Mouse (Mus musculus) left cerebral cortex, adult 11 months (tissue): ENCODE data around the gene Ifi27l2a.

Experiments used
- DNase-seq: peaks from one replicate; pipeline ENCODE4 v3.0.0; 2022; ENCODE audit warnings: low spot score

The Ifi27l2a gene

DNA sequence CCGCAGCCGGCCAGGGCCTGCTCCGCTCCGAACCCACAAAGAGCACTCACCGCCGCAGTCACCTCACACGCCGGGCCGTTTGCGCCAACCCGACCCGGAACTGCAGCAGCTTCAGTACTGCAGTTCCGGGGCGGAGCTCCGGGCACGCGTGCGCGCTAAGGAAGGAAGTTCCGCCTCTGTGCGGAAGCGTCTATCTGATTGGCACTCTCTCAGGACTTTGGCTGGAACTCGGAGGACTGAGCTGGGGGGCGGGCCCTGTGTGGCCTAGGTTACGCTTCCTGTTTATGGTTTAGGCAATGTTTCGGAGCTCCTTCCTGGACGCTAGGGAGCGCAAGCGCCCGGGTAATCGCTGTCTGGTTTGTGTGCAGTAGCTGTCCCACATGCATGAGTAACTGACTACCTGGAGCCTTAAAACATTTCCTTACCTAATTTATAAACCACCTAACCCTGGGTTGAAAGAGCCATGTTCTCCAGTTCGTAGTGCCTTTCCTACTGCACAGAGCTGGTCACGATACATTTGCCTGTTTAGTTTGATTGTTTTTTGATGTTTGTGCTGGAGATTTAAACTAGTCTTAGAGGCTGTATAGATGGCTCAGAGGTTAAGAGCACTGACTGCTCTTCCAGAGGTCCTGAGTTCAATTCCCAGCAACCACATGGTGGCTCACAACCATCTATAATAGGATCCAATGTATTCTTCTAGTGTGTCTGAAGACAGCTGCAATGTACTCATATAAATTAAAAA is 17.6 kb downstream of the Ifi27l2a start, which contains the start of gene Ddx24:
Gene Ddx24, minus strand, starts transcription at position 102 of the 742 bp plus-strand sequence.
- peak; percentile 98 for DNase-seq

DNA sequence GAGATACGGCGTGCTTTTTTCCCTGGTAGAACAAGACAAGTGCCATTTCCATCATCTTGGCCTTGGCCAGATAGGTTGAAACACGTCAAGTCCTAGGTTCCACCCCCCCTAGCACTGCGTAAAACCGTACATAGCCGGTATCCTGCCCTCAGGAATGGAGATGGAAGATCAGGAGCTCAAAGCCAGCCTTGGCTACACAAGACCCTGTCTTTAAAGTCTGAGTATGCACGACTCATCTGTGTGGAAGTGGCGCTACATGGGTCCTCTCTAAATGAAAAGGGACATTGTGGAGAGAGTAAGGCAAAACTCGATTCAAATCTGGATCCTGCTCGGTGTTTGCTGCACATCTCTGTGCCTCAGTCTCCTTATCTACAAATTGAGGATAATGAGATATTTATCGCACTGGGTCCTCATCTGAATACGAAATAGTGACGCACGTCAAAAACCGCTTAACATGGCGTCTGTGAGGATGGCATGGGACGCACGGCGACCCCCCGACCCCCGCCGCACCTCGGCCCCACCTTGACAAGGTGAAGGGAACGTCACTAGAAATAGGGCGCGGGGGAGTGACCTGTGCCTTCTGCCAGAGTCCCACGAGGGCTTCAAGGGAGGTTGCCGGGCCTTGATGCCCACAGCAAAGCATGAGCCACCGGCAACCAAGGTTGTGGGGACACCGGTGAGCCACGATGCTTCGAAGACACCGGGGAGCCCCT is 18.3 kb downstream of the Ifi27l2a start:
- no peak for DNase-seq

DNA sequence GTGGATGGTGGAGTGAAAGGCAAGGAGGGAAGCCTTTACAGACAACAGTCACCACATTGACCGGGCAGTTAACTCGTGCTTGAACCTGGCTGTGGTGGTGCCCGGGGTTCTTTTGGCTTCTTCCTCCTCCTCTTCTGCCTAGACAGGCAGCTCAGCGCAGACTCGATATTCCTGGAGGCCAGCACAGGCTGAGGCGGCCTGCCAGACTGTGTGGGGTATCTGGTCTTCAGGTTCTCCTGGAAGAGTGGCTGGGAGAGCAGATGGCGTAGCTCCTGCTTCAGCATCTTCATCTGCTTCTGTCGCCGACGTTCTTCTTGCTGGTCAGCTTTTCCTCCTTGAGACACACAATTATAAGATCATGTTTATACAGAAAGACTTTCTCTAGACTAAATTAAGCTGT is 35.3 kb downstream of the Ifi27l2a start:
- no peak for DNase-seq

DNA sequence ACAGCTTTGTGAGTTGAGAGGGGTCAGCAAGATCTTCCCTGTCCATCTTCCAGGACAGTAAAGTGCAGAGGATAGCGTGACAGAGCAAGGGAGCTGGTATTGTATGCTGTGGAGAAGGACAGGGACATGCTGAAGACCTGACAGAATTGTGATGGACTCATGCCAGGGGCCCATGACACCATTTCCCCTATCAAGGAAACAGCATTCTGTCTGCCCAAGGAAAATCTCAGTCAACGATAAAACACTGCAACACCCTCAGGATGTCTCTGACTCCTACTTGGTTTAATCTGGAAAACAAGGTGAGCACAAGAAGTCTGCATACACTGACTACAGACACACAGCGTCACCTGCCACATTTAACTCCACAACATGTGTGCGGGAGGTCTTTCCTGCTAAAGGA is 35.8 kb downstream of the Ifi27l2a start, which contains the start of gene 9330161L09Rik:
Gene 9330161L09Rik, minus strand, starts transcription at position 101 of the 400 bp plus-strand sequence.
- DNase-seq, result no peak

DNA sequence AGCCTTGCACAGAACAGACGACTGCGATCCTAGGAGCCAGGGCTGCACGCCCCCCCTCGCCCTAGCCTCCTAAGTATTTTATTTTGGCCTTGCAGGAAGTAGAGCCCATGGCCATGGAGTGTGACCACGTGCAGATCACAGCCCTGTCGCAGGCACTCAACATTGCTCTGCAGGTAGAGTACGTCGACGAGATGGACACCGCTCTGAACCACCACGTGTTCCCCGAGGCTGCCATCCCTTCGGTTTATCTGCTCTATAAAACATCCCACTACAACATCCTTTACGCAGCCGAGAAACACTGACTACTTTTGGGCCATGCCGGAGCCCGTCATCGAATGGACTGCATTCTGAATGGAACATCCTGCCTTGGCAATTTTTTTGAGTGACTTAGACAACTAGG is 39.3 kb downstream of the Ifi27l2a start:
- DNase-seq, result no peak

DNA sequence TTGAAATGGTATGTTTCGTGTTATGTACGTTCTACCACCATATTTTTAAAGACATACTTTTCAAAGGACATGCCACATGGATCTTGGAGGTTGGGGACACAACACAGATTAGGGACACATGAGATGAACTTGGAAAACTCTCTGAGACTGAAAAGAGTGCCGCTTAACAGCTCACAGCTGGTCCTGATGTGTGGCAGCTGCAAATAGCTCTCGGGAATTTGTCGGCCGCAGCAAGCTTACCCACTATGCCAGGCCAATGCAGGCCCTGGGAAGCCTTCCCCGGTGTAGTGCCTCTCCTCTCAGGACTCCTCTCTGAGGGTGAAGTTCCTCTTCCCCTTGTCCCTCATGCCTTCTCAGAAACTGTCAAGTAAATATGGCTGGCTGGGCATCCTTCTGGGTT is 46.7 kb downstream of the Ifi27l2a start:
- no peak for DNase-seq

DNA sequence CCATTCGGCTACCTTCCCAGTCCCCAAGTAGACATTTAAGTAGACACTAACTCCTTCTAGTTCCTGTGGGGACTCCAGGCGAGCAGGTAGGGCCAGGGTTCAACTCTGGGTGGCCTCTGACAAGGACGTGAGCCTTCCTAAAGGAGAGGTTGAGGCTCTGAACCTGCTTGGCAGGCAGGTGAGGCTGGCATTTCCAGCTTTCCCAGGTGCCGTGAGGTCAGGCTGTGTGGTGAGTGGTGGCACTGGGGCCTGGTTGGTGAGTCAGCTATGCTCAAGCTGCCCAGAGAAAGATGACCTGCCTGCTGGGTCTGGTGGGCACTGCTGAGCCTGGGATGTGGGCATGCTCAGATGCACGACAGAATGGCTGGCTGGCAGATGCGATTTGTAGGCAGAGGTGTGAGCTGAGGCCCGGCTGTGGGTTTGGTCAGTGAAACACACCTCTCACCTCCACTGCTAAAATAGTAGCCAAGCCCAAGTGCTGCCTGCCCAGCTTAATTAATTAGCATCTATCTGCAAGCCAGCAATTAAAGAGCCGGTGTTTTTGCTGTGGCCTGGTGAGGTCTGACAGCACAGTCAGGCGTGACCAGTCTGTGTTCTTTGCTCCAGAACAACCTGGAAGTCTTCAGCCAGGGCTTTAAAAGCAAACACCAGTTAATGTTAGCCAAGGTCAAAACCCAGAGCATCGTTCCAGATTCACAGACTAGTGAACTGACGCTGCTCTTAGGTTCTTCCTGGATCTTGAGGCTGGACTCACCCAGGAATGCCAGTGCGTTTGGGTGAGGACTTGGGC is 47.8 kb downstream of the Ifi27l2a start:
- DNase-seq, result no peak

DNA sequence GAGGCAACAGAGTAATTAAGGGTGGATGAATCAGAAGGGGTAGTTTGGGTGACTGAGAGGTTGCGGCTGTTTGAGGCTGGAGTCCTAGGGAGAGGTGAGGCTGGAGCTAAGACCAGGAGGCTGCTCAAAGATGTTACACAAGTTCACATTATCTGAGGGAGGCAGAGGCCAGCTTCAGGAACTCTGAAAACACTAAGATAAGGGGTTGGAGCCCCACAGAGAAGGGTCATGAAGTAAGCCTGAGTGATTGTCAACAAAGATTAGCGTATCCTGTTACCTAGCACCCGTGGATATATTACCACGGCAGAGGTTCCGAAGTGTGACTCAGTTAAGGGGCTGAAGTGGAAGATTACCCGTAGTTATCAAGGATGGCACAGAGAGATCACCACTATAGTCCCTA is 50.0 kb downstream of the Ifi27l2a start:
- DNase-seq, result no peak
